Mouse (Mus musculus): ENCODE measurements around the gene Chchd6. TPM values are rescaled to one million over a fixed set of nuclear protein-coding genes. Genes with fewer than 3 reads are reported as not detected.

Gene Chchd6
- polyA plus RNA-seq, 1 experiment: 47.9 TPM

GRCm38 (mm10) chr6:89368812-89369211 is 226.6 kb downstream of the Chchd6 start:
- Histone ChIP-seq H3K4me1 (replicated peaks; ENCODE audit: control insufficient read depth, insufficient read depth, low read length) (0 out of 2 replicates have a peak, but pooled peaks cover 3% of the 10 kb centered on the region), H3K27me3 (ENCODE audit: control insufficient read depth, insufficient read depth, low read length) (no peaks in the 10 kb centered on the region), H3K27ac (ENCODE audit: control insufficient read depth, insufficient read depth, low read length) (no peak overlapping the region), H3K36me3 (ENCODE audit: control insufficient read depth, insufficient read depth, low read length) (no peaks in the 10 kb centered on the region), H3K4me3 (ENCODE audit: control insufficient read depth, insufficient read depth, low read length) (no peak overlapping the region)
- no peak for DNase-seq
- no peak for TF ChIP-seq POLR2A (IDR thresholded peaks at IDR 0.05; ENCODE audit: control insufficient read depth, extremely low read depth, insufficient read depth, low read length, poor library complexity)
- TF ChIP-seq CTCF (IDR thresholded peaks at IDR 0.05; ENCODE audit: borderline replicate concordance, control insufficient read depth, extremely low read depth, insufficient read depth, low read length, poor library complexity): no peak

DNA sequence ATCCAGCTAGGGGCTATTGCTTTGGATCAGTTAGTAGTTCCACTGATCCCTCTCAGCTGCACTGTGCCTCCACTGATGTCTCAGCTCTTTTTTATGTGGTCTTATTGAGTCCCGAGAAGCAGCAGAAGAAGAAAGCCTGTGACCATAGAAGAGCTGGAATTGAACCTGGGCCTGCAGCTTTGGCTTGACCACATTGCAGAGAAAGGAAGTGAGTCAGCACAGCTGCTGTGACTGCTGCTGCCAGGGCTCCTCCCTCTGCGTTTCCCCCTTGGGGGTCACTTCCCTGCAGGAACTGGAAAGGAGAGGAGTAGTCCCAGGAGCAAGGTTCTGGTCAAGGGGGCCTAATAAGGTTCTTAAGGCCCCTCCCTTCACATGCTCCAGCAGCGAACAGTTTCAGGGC is 231.1 kb downstream of the Chchd6 start:
- no peak for DNase-seq
- Histone ChIP-seq H3K27ac (ENCODE audit: control insufficient read depth, insufficient read depth, low read length) (no peak overlapping the region), H3K4me3 (ENCODE audit: control insufficient read depth, insufficient read depth, low read length) (no peak overlapping the region), H3K27me3 (ENCODE audit: control insufficient read depth, insufficient read depth, low read length) (no peaks in the 10 kb centered on the region; the same call in 1 of the 2 replicates), H3K4me1 (replicated peaks; ENCODE audit: control insufficient read depth, insufficient read depth, low read length) (peaks cover 19% of the 10 kb centered on the region), H3K36me3 (ENCODE audit: control insufficient read depth, insufficient read depth, low read length) (no peaks in the 10 kb centered on the region)
- 29% methylated on average over 3 of the region's 3 CpGs for WGBS
- TF ChIP-seq POLR2A (IDR thresholded peaks at IDR 0.05; ENCODE audit: control insufficient read depth, extremely low read depth, insufficient read depth, low read length, poor library complexity): no peak

DNA sequence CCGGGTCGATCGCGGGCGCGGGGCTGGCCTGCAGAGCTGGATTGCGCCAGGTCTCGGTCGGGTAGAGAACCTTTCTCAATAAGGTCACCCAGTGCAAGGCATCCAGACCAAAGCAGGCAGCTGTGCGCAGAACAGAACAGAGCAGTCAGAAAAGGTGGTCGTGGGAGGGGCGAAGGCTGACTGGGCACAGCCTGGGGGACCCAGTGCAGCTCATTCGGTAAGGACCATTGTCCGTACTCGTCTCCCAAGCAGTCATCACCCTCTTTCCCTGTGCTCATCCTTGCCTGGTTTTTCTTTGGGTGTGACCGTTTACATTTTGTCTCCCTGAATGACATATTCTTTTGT is 232.4 kb downstream of the Chchd6 start:
- no peak for DNase-seq
- no peaks in the 10 kb centered on the region for H3K36me3 ChIP-seq (ENCODE audit: control insufficient read depth, insufficient read depth, low read length)
- no peak overlapping the region for H3K27ac ChIP-seq (ENCODE audit: control insufficient read depth, insufficient read depth, low read length)
- no peaks in the 10 kb centered on the region; the same call in 1 of the 2 replicates for H3K27me3 ChIP-seq (ENCODE audit: control insufficient read depth, insufficient read depth, low read length)
- WGBS: 40% methylated on average over 16 of the region's 16 CpGs
- H3K4me1 ChIP-seq (replicated peaks; ENCODE audit: control insufficient read depth, insufficient read depth, low read length): peaks cover 19% of the 10 kb centered on the region
- peak overlapping the region; percentile 27; the same call in 1 of the 2 replicates for H3K4me3 ChIP-seq (ENCODE audit: control insufficient read depth, insufficient read depth, low read length)
- no peak for TF ChIP-seq POLR2A (IDR thresholded peaks at IDR 0.05; ENCODE audit: control insufficient read depth, extremely low read depth, insufficient read depth, low read length, poor library complexity)
- no peak for TF ChIP-seq CTCF (IDR thresholded peaks at IDR 0.05; ENCODE audit: borderline replicate concordance, control insufficient read depth, extremely low read depth, insufficient read depth, low read length, poor library complexity)

GRCm38 (mm10) chr6:89362281-89363106 is 233.0 kb downstream of the Chchd6 start, which contains the start of gene Plxna1:
Gene Plxna1, minus strand, starts transcription at chr6:89362620.
- Histone ChIP-seq H3K4me3 (ENCODE audit: control insufficient read depth, insufficient read depth, low read length) (peak within 1 kb of the TSS; percentile 77), H3K27ac (ENCODE audit: control insufficient read depth, insufficient read depth, low read length) (no peak within 1 kb of the TSS), H3K27me3 (ENCODE audit: control insufficient read depth, insufficient read depth, low read length) (no peaks in the 10 kb centered on the region; the same call in 1 of the 2 replicates), H3K36me3 (ENCODE audit: control insufficient read depth, insufficient read depth, low read length) (no peaks in the 10 kb centered on the region), H3K4me1 (replicated peaks; ENCODE audit: control insufficient read depth, insufficient read depth, low read length) (peaks cover 19% of the 10 kb centered on the region)
- peak; percentile 33 for DNase-seq
- TF ChIP-seq CTCF (IDR thresholded peaks at IDR 0.05; ENCODE audit: borderline replicate concordance, control insufficient read depth, extremely low read depth, insufficient read depth, low read length, poor library complexity): peak; percentile 60; the same call in 1 of the 2 replicates
- no peak for TF ChIP-seq POLR2A (IDR thresholded peaks at IDR 0.05; ENCODE audit: control insufficient read depth, extremely low read depth, insufficient read depth, low read length, poor library complexity)
- WGBS: 9% methylated on average over 100 of the region's 110 CpGs

GRCm38 (mm10) chr6:89361418-89362280 is 233.8 kb downstream of the Chchd6 start:
- Histone ChIP-seq H3K4me3 (ENCODE audit: control insufficient read depth, insufficient read depth, low read length) (peak overlapping the region; percentile 77), H3K4me1 (replicated peaks; ENCODE audit: control insufficient read depth, insufficient read depth, low read length) (peaks cover 19% of the 10 kb centered on the region), H3K36me3 (ENCODE audit: control insufficient read depth, insufficient read depth, low read length) (no peaks in the 10 kb centered on the region), H3K27ac (ENCODE audit: control insufficient read depth, insufficient read depth, low read length) (no peak overlapping the region), H3K27me3 (ENCODE audit: control insufficient read depth, insufficient read depth, low read length) (no peaks in the 10 kb centered on the region; the same call in 1 of the 2 replicates)
- WGBS: 2% methylated on average over 79 of the region's 80 CpGs
- DNase-seq: peak; percentile 32
- TF ChIP-seq CTCF (IDR thresholded peaks at IDR 0.05; ENCODE audit: borderline replicate concordance, control insufficient read depth, extremely low read depth, insufficient read depth, low read length, poor library complexity) (no peak), POLR2A (IDR thresholded peaks at IDR 0.05; ENCODE audit: control insufficient read depth, extremely low read depth, insufficient read depth, low read length, poor library complexity) (no peak)

GRCm38 (mm10) chr6:89360709-89361417 is 234.6 kb downstream of the Chchd6 start:
- Histone ChIP-seq H3K4me1 (replicated peaks; ENCODE audit: control insufficient read depth, insufficient read depth, low read length) (peaks cover 19% of the 10 kb centered on the region), H3K36me3 (ENCODE audit: control insufficient read depth, insufficient read depth, low read length) (no peaks in the 10 kb centered on the region), H3K27ac (ENCODE audit: control insufficient read depth, insufficient read depth, low read length) (no peak overlapping the region), H3K27me3 (ENCODE audit: control insufficient read depth, insufficient read depth, low read length) (no peaks in the 10 kb centered on the region; the same call in 1 of the 2 replicates), H3K4me3 (ENCODE audit: control insufficient read depth, insufficient read depth, low read length) (peak overlapping the region; percentile 77)
- no peak for TF ChIP-seq CTCF (IDR thresholded peaks at IDR 0.05; ENCODE audit: borderline replicate concordance, control insufficient read depth, extremely low read depth, insufficient read depth, low read length, poor library complexity)
- no peak for TF ChIP-seq POLR2A (IDR thresholded peaks at IDR 0.05; ENCODE audit: control insufficient read depth, extremely low read depth, insufficient read depth, low read length, poor library complexity)
- 80% methylated on average over 8 of the region's 8 CpGs for WGBS
- peak; percentile 15 for DNase-seq
